Mouse (Mus musculus) liver, embryonic 15.5 days (tissue): ENCODE measurements at regions not wholly inside any gene's neighbourhood (a gene's known extent, or its start where the extent isn't known, plus 50 kb on each side); places are given as distances from the start of the nearest gene placed in this dataset.
A peak's percentile ranks its signal among the peaks of the same experiment; 100 is the strongest.

ENCODE experiments used
- ATAC-seq: fragments of 200-750 bp; cut with Nextera tagmentation; 2 replicates; pipeline ENCODE4 v1.8.0; 2017; ENCODE audit warnings: moderate number of reproducible peaks, mild to moderate bottlenecking, moderate library complexity; ENCODE audit not compliant: insufficient read depth
- H3K27ac ChIP-seq: fragments of 300-500 bp; sonication (generic); replicated peaks from 2 replicates; pipeline ENCODE4 v1.5.1; 2015; ENCODE audit warnings: mild to moderate bottlenecking, inconsistent platforms
- H3K27me3 ChIP-seq: fragments of 300-500 bp; sonication (generic); 2 replicates; pipeline ENCODE4 v1.6.1; 2015; ENCODE audit warnings: mild to moderate bottlenecking, inconsistent platforms
- H3K36me3 ChIP-seq: fragments of 300-500 bp; sonication (generic); replicated peaks from 2 replicates; pipeline ENCODE4 v1.6.1; 2015; ENCODE audit warnings: moderate library complexity, mild to moderate bottlenecking, inconsistent platforms
- H3K4me1 ChIP-seq: fragments of 300-500 bp; sonication (generic); replicated peaks from 2 replicates; pipeline ENCODE4 v1.6.1; 2015; ENCODE audit warnings: inconsistent platforms
- H3K4me2 ChIP-seq: fragments of 300-500 bp; sonication (generic); 2 replicates; pipeline ENCODE4 v1.6.1; 2015; ENCODE audit warnings: moderate library complexity, mild to moderate bottlenecking, inconsistent platforms
- H3K4me3 ChIP-seq: fragments of 300-500 bp; sonication (generic); replicated peaks from 2 replicates; pipeline ENCODE4 v1.5.1; 2015; ENCODE audit warnings: mild to moderate bottlenecking, inconsistent platforms
- H3K9ac ChIP-seq: fragments of 300-500 bp; sonication (generic); 2 replicates; pipeline ENCODE4 v1.6.1; 2015; ENCODE audit warnings: moderate library complexity, mild to moderate bottlenecking, inconsistent platforms
- H3K9me3 ChIP-seq: fragments of 300-500 bp; sonication (generic); replicated peaks from 2 replicates; pipeline ENCODE4 v1.6.1; 2016; ENCODE audit warnings: inconsistent platforms
- WGBS: fragments of 180-500 bp; shearing (Covaris S2); methylation state at CpG from one replicate; pipeline ENCODE4 v1.1.7; 2015; ENCODE audit warnings: mixed read lengths; ENCODE audit not compliant: insufficient replicate concordance; 5-methylcytosine and 5-hydroxymethylcytosine counted together

DNA sequence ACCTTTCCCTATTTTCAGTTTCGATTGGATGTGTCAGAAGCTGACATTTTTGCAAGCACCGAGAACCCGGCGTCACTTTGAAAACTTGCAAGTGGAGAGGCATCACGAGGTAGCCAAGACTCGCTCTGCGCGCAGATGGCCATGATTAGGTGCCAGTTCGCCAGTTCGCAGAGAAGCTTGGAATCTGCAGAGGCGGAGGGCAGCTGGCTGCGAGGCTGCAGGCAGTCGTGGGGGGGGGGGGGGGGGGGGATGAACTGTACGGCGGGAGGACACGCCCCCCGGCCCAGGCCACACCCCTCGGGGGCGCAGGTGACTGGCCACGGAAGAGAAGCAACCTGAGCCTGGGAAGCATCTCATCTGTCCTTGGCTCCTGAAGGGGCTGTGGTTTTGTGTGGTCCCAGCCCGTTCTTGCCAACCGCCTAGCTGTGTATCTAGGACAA is 74.6 kb upstream of the Vrk1 start:
- H3K9ac ChIP-seq, result no peak overlapping the region
- WGBS, result 7% methylated on average over 21 of the region's 22 CpGs
- no peaks in the 10 kb centered on the region for H3K36me3 ChIP-seq
- ATAC-seq, result no peak
- peak overlapping the region; percentile 15 for H3K4me3 ChIP-seq
- no peak overlapping the region for H3K27ac ChIP-seq
- peaks cover 29% of the 10 kb centered on the region for H3K27me3 ChIP-seq
- H3K4me2 ChIP-seq, result peak overlapping the region; percentile 33; the same call in 1 of the 2 replicates
- no peaks in the 10 kb centered on the region for H3K9me3 ChIP-seq
- H3K4me1 ChIP-seq, result no peaks in the 10 kb centered on the region; the same call in 1 of the 2 replicates

DNA sequence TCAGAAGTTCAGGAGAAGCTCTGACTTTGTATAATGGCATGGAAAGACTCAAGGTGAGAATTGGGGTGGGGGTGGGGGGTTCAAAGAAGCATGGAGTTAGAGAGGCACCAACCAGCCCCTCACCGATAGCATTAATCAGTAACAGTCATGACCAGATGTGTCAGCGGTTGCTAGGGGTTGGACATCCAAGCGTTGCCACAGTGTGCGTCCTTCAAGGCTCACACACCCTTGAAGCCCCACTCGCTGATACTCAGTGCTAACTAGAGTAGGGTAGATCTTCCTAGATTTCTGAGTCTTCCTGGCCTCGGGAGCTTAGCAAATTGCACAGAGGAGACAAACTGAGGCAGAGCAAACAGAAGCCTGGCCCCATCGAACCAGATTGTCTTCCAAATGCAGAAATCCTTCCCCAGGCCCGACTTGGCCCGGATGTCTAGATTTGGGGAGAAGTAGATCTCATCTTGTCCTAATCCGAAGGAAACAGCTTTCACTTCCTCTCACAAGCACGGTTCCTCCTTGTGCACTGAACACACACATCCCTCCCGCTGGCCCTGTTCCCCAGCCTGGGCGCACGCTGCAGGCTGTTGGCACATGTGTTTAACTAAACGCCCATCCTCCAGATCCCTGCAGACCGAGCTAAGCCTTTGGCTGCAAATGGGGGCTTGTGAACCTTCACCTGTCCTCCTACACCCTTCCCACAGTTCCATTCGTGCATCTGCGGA is 73.1 kb upstream of the Vrk1 start:
- no peaks in the 10 kb centered on the region for H3K36me3 ChIP-seq
- H3K4me3 ChIP-seq, result no peak overlapping the region
- H3K9ac ChIP-seq, result no peak overlapping the region
- H3K27me3 ChIP-seq, result peaks cover 29% of the 10 kb centered on the region
- H3K9me3 ChIP-seq, result no peaks in the 10 kb centered on the region
- 30% methylated on average over 18 of the region's 18 CpGs for WGBS
- no peak overlapping the region for H3K4me2 ChIP-seq
- no peak overlapping the region for H3K27ac ChIP-seq
- ATAC-seq, result no peak
- H3K4me1 ChIP-seq, result peaks cover 4% of the 10 kb centered on the region; the same call in 1 of the 2 replicates

- H3K4me2 ChIP-seq, result peak overlapping the region; percentile 49
- H3K36me3 ChIP-seq, result no peaks in the 10 kb centered on the region
- peak; percentile 68 for ATAC-seq
- H3K9ac ChIP-seq, result peak overlapping the region; percentile 15; the same call in 1 of the 2 replicates
- peak overlapping the region; percentile 19 for H3K4me3 ChIP-seq
- H3K9me3 ChIP-seq, result no peaks in the 10 kb centered on the region
- H3K27me3 ChIP-seq, result peaks cover 2% of the 10 kb centered on the region; the same call in 1 of the 2 replicates
- 45% methylated on average over 20 of the region's 20 CpGs for WGBS
- H3K27ac ChIP-seq, result peak overlapping the region; percentile 81
- peaks cover 26% of the 10 kb centered on the region for H3K4me1 ChIP-seq
Observed at GRCm38 (mm10) chr12:105942136-105943076, 67.6 kb upstream of the Vrk1 start.

DNA sequence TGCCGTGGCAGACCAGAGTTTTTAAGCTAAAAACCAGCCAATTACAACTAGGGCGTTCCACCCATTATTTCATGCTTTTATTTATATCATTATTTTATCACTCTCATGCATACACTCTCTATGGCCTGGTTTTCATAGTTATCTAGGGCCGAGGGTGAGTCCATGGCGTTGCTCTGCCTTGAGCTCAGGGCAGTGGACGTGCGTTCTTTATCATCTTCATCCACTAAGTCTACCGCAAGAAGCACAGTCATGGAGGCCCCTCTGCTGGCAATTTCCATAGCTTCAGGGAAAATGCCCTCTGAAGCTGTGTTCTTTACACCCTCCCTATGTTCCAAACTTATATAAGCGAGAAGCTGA is 67.0 kb upstream of the Vrk1 start:
- WGBS, result 44% methylated on average over 8 of the region's 8 CpGs
- Histone ChIP-seq H3K36me3 (no peaks in the 10 kb centered on the region), H3K9me3 (no peaks in the 10 kb centered on the region), H3K27ac (peak overlapping the region; percentile 81), H3K9ac (no peak overlapping the region), H3K27me3 (no peaks in the 10 kb centered on the region), H3K4me1 (peaks cover 26% of the 10 kb centered on the region), H3K4me3 (peak overlapping the region; percentile 19; the same call in 1 of the 2 replicates), H3K4me2 (peak overlapping the region; percentile 49)
- ATAC-seq, result peak; percentile 82

- no peak for ATAC-seq
- H3K9ac ChIP-seq, result no peak overlapping the region
- WGBS, result 50% methylated on average over 5 of the region's 5 CpGs
Observed at GRCm38 (mm10) chr12:105947332-105947731, 62.7 kb upstream of the Vrk1 start.

GRCm38 (mm10) chr12:105948322-105948721 is 61.7 kb upstream of the Vrk1 start:
- Histone ChIP-seq H3K36me3 (no peaks in the 10 kb centered on the region), H3K4me2 (no peak overlapping the region), H3K27me3 (no peaks in the 10 kb centered on the region), H3K4me3 (no peak overlapping the region), H3K9ac (no peak overlapping the region), H3K27ac (no peak overlapping the region), H3K4me1 (peaks cover 10% of the 10 kb centered on the region), H3K9me3 (no peaks in the 10 kb centered on the region)
- WGBS, result 59% methylated on average over 2 of the region's 2 CpGs
- ATAC-seq, result no peak

More at GRCm38 (mm10) chr12:105947332-105947731, 62.7 kb upstream of the Vrk1 start:
- peaks cover 19% of the 10 kb centered on the region for H3K4me1 ChIP-seq
- no peaks in the 10 kb centered on the region for H3K9me3 ChIP-seq
- H3K27me3 ChIP-seq, result no peaks in the 10 kb centered on the region
- H3K36me3 ChIP-seq, result no peaks in the 10 kb centered on the region
- no peak overlapping the region for H3K27ac ChIP-seq
- no peak overlapping the region for H3K4me3 ChIP-seq
- H3K4me2 ChIP-seq, result no peak overlapping the region

GRCm38 (mm10) chr12:105955764-105956290 is 54.2 kb upstream of the Vrk1 start:
- 55% methylated on average over 1 of the region's 1 CpGs for WGBS
- no peak overlapping the region for H3K4me3 ChIP-seq
- H3K27ac ChIP-seq, result no peak overlapping the region
- H3K4me1 ChIP-seq, result peaks cover 8% of the 10 kb centered on the region
- no peak overlapping the region for H3K4me2 ChIP-seq
- H3K27me3 ChIP-seq, result peaks cover 34% of the 10 kb centered on the region
- H3K9me3 ChIP-seq, result no peaks in the 10 kb centered on the region
- no peak overlapping the region for H3K9ac ChIP-seq
- ATAC-seq, result 0 out of 2 replicates have a peak, but pooled peaks have one; percentile 51
- no peaks in the 10 kb centered on the region for H3K36me3 ChIP-seq

GRCm38 (mm10) chr12:105959756-105960155 is 50.3 kb upstream of the Vrk1 start:
- H3K4me3 ChIP-seq, result no peak overlapping the region
- H3K27me3 ChIP-seq, result peaks cover 68% of the 10 kb centered on the region
- ATAC-seq, result no peak
- H3K4me2 ChIP-seq, result no peak overlapping the region
- no peaks in the 10 kb centered on the region for H3K9me3 ChIP-seq
- no peaks in the 10 kb centered on the region for H3K36me3 ChIP-seq
- H3K9ac ChIP-seq, result no peak overlapping the region
- no peak overlapping the region for H3K27ac ChIP-seq
- WGBS, result 48% methylated on average over 7 of the region's 7 CpGs
- H3K4me1 ChIP-seq, result peaks cover 28% of the 10 kb centered on the region
